22 mouse cellular contexts compared by ENCODE assay signal in the genomic region with DNA sequence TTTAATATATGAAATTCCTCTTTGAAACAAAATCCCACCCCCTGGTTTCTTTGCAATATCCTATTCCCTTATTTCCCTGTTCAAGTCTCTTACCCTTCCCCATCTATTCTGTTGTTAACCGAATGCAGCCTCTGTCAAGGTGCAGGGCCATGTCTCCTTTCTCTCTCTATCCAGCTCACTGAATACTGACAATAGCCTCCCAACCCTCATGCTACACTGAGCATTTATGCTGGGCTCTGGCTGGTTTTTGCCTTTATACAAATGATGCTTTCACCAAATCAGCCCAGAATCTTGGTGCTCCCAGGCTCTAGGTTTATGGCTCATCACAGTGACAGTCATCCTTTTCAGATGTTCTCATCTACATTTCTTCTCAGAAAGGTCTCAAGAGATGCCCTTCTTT.
DNase-seq lines count a peak whose midpoint lies in the region; ATAC-seq and TF ChIP-seq lines count a peak whose summit lies in the region.
"Had no signal": no experiment of that assay in that cellular context is flagged by ENCODE, and none has a peak within 500 bp of the region (broad histone marks: within the 10 kb centered on the region; RNA-seq: fewer than 3 reads in every experiment).

No protein-coding gene starts in this region.

- TF ChIP-seq CTCF in lung, adult 2 months (IDR thresholded peaks at IDR 0.05; ENCODE audit: insufficient read depth, low read length), result no peak

- no peak overlapping the region for H3K4me2 ChIP-seq in forebrain, embryonic 11.5 days (ENCODE audit: low read depth, low read length, severe bottlenecking)
- H3K4me2 ChIP-seq in forebrain, embryonic 15.5 days (replicated peaks), result no peak overlapping the region
- H3K4me2 ChIP-seq in midbrain, embryonic 11.5 days, result no peak overlapping the region
- no peak overlapping the region for H3K4me2 ChIP-seq in midbrain, embryonic 16.5 days (ENCODE audit: low read length)

- DNase-seq in forebrain, embryonic 11.5 days (ENCODE audit: low spot score), result no peak
- DNase-seq in midbrain, embryonic 11.5 days (ENCODE audit: low spot score, missing footprints), result peak; percentile 53
- peak; percentile 54 for DNase-seq in retina, embryonic 14.5 days (ENCODE audit: low spot score)
- peak; percentile 52 for DNase-seq in retina, postnatal 1 day
- no peak for DNase-seq in spleen, postnatal 4 days (ENCODE audit: low spot score in 2 of 2)
- DNase-seq in lung, adult 2 months, result no peak
- DNase-seq: adrenal gland, adult 2 months; adrenal gland, adult 8-10 months; adrenal gland, postnatal 10 days; adrenal gland, postnatal 14 days; adrenal gland, postnatal 25 days; adrenal gland, postnatal 36 days; B cell, adult 2 months; cerebellum, adult 11 months; cerebellum, adult 11-12 months had no signal

- no peaks in the 10 kb centered on the region for H3K27me3 ChIP-seq in forebrain, embryonic 11.5 days (ENCODE audit: control insufficient read depth, insufficient read depth, low read length)
- no peaks in the 10 kb centered on the region for H3K27me3 ChIP-seq in forebrain, embryonic 15.5 days
- no peaks in the 10 kb centered on the region for H3K27me3 ChIP-seq in midbrain, embryonic 11.5 days (ENCODE audit: control insufficient read depth, insufficient read depth, low read length)
- H3K27me3 ChIP-seq in midbrain, embryonic 16.5 days (ENCODE audit: control insufficient read depth, insufficient read depth, low read depth, low read length), result no peaks in the 10 kb centered on the region
- H3K27me3 ChIP-seq: CH12.LX had no signal

- no peak overlapping the region for H3K4me3 ChIP-seq in forebrain, embryonic 11.5 days (ENCODE audit: low read depth, low read length)
- H3K4me3 ChIP-seq in forebrain, embryonic 15.5 days, result no peak overlapping the region
- no peak overlapping the region for H3K4me3 ChIP-seq in midbrain, embryonic 11.5 days (ENCODE audit: low read depth, low read length)
- no peak overlapping the region for H3K4me3 ChIP-seq in midbrain, embryonic 16.5 days (ENCODE audit: low read depth, low read length)
- no peak overlapping the region for H3K4me3 ChIP-seq in lung, adult 2 months (replicated peaks; ENCODE audit: extremely low read depth, low read depth, low read length)

- WGBS in forebrain, embryonic 11.5 days, result 28% methylated on average over 1 of the region's 1 CpGs
- 32% methylated on average over 1 of the region's 1 CpGs for WGBS in forebrain, embryonic 15.5 days
- WGBS in midbrain, embryonic 11.5 days, result 58% methylated on average over 1 of the region's 1 CpGs
- 43% methylated on average over 1 of the region's 1 CpGs for WGBS in midbrain, embryonic 16.5 days
- WGBS in lung, adult 2 months, result 91% methylated on average over 1 of the region's 1 CpGs

- no peak overlapping the region for H3K27ac ChIP-seq in forebrain, embryonic 11.5 days (ENCODE audit: low read depth, low read length)
- H3K27ac ChIP-seq in forebrain, embryonic 15.5 days (replicated peaks), result no peak overlapping the region
- H3K27ac ChIP-seq in midbrain, embryonic 11.5 days (ENCODE audit: low read depth, low read length), result no peak overlapping the region
- no peak overlapping the region for H3K27ac ChIP-seq in midbrain, embryonic 16.5 days (ENCODE audit: low read length)

- ATAC-seq in forebrain, embryonic 11.5 days (replicated peaks; ENCODE audit: low FRiP score), result peak; percentile 60
- no peak for ATAC-seq in forebrain, embryonic 15.5 days (replicated peaks)
- ATAC-seq in midbrain, embryonic 11.5 days (ENCODE audit: low FRiP score), result no peak
- ATAC-seq in midbrain, embryonic 16.5 days, result no peak
- ATAC-seq: activated CD4-positive, CD25-positive, alpha-beta regulatory T cell, adult 4 months; CD4-positive, CD25-positive, alpha-beta regulatory T cell, adult 4 months; Patski had no signal

- no peak overlapping the region for H3K9ac ChIP-seq in forebrain, embryonic 11.5 days (ENCODE audit: low read length)
- no peak overlapping the region for H3K9ac ChIP-seq in forebrain, embryonic 15.5 days (replicated peaks)
- H3K9ac ChIP-seq in midbrain, embryonic 11.5 days (ENCODE audit: low read length), result no peak overlapping the region
- H3K9ac ChIP-seq in midbrain, embryonic 16.5 days (ENCODE audit: low read depth, low read length), result no peak overlapping the region

- H3K9me3 ChIP-seq in forebrain, embryonic 11.5 days (ENCODE audit: control insufficient read depth, low read length), result no peaks in the 10 kb centered on the region
- no peaks in the 10 kb centered on the region for H3K9me3 ChIP-seq in forebrain, embryonic 15.5 days
- no peaks in the 10 kb centered on the region for H3K9me3 ChIP-seq in midbrain, embryonic 11.5 days (ENCODE audit: control insufficient read depth, low read length)
- H3K9me3 ChIP-seq in midbrain, embryonic 16.5 days (replicated peaks; ENCODE audit: control insufficient read depth, low read length, poor library complexity, severe bottlenecking), result no peaks in the 10 kb centered on the region
- H3K9me3 ChIP-seq: G1E had no signal

- TF ChIP-seq POLR2A in lung, adult 2 months (IDR thresholded peaks at IDR 0.05; ENCODE audit: borderline replicate concordance, extremely low read depth, low read depth, low read length), result no peak

- no peaks in the 10 kb centered on the region for H3K36me3 ChIP-seq in forebrain, embryonic 11.5 days (ENCODE audit: control insufficient read depth, insufficient read depth, low read length)
- no peaks in the 10 kb centered on the region for H3K36me3 ChIP-seq in forebrain, embryonic 15.5 days
- H3K36me3 ChIP-seq in midbrain, embryonic 11.5 days (ENCODE audit: control insufficient read depth, insufficient read depth, low read length), result no peaks in the 10 kb centered on the region
- H3K36me3 ChIP-seq in midbrain, embryonic 16.5 days (ENCODE audit: control insufficient read depth, insufficient read depth, low read length), result no peaks in the 10 kb centered on the region
- H3K36me3 ChIP-seq: G1E had no signal

- H3K4me1 ChIP-seq in forebrain, embryonic 11.5 days (replicated peaks; ENCODE audit: control insufficient read depth, insufficient read depth, low read length), result no peaks in the 10 kb centered on the region
- peaks cover 9% of the 10 kb centered on the region; the same call in 1 of the 2 replicates for H3K4me1 ChIP-seq in forebrain, embryonic 15.5 days
- H3K4me1 ChIP-seq in midbrain, embryonic 11.5 days (ENCODE audit: control insufficient read depth, insufficient read depth, low read length), result no peaks in the 10 kb centered on the region
- no peaks in the 10 kb centered on the region for H3K4me1 ChIP-seq in midbrain, embryonic 16.5 days (ENCODE audit: control insufficient read depth, insufficient read depth, low read length)
- H3K4me1 ChIP-seq in lung, adult 2 months (ENCODE audit: control insufficient read depth, insufficient read depth, low read length), result peaks cover 3% of the 10 kb centered on the region; the same call in 1 of the 2 replicates

Comparison
In these comparisons a context has a peak if more than half of its experiments do, and no peak if none do; other contexts are left out.
1. DNase-seq: peak in midbrain, embryonic 11.5 days (single experiment), retina, embryonic 14.5 days (single experiment) and retina, postnatal 1 day (single experiment); none in forebrain, embryonic 11.5 days (single experiment), spleen, postnatal 4 days (0 of 2) and lung, adult 2 months (single experiment).